Mouse (Mus musculus) testis, postnatal 14 days (tissue): ENCODE measurements around the gene Cdc25b.

ENCODE experiments used
- DNase-seq: peaks from one replicate; pipeline ENCODE4 v3.0.0; 2021; ENCODE audit warnings: low spot score

The Cdc25b gene

DNA sequence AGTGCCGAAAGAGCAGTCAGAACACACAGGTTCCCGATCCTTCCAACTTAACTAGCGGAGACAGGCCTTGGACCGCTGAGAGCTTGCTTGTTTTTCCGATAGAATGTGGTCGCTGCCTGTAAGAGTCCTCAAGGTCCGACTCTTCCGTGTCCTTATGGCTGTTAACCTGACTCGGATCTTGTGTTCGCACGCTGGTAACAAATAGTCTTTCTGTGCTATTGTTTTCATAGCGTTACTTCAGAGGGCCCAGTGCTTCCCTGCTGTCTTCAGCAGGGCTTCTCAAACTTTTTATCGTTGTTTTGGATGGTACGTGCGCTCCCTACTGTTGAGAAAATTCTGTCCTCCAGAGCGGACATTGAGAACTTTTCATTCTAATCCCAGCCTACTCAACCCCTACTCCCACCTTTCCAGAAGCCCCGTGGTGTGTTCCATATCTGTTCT is 26.1 kb upstream of the Cdc25b start:
- DNase-seq = peak; percentile 45

- DNase-seq = no peak
These were observed 22.8 kb upstream of the Cdc25b start for GRCm38 (mm10) chr2:131163924-131164323.

DNA sequence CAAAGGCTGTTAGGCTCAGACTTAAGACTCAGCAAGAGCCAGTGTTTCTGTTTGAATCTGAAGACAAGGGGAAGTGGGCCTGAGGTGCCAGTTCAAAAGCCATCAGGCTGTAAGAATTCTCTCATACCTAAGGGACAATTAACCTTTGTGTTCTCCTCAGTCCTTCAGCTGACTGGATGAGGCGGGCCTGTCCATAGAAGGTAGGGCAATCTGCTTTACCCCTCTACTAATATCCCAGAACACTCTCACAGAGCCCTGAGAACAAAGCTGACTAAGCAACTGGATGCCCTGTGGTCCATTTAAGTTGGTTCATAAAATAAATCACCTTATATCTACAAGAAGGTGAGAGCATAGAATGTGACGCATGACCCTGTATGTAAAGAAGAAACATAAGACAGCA is 20.6 kb upstream of the Cdc25b start:
- no peak for DNase-seq

DNA sequence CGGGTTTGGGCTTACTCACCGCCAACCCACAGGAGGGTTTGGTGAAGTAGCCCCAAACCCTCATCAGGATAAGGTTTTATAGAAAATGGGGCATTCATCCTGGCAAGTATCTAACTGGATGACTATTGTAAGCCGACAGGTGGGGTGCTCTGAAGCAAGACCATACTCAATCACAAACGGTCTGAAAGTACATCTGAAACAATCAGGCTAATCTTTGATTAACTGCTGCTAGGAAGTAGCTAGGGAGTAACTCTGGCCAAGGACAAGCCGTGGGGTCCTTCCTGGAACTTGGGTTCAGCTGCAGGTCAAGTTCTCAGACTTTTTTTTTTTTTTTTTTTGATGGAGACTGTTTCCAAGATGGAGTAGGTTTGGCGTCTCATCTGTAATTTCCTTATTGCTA is 18.8 kb upstream of the Cdc25b start:
- DNase-seq = no peak

DNA sequence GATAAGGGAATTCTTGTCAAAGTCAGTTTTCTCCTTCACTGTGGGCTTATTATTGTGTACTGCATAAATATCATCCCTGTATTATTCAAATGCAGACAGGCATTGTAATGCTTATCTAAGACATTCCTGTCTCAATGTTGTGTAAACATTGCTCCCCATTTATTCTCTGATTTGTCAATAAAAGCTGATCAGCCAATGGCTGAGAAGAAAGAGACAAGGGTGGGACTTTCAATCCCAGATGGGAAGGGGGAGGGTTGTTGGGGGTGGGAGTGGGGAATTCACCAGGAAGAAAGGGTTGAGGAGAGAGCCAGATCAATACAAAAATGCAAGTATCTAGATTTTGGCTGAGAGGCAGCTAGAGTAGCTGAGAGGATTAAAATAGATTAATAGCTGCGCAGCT is 17.8 kb upstream of the Cdc25b start:
- DNase-seq = no peak

DNA sequence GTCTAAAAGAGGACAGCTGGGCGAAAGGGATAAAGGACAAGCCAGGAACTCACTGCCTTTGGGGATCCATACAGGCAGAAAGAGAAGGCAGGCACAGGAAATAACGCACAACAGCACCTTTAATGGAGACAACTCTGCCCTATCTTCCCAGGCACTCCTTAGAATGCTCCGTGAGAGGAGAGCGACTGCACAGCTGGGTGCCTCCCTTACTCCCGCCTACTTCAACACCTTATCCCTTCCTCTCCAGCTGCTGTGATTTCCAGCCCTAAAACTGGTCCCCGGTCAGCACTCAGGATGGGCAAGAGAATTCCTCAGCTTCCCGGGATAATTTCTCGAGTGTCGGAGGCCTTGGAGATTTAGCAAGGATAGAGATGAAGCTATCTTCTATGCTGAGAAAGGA is 15.8 kb upstream of the Cdc25b start:
- DNase-seq = no peak

DNA sequence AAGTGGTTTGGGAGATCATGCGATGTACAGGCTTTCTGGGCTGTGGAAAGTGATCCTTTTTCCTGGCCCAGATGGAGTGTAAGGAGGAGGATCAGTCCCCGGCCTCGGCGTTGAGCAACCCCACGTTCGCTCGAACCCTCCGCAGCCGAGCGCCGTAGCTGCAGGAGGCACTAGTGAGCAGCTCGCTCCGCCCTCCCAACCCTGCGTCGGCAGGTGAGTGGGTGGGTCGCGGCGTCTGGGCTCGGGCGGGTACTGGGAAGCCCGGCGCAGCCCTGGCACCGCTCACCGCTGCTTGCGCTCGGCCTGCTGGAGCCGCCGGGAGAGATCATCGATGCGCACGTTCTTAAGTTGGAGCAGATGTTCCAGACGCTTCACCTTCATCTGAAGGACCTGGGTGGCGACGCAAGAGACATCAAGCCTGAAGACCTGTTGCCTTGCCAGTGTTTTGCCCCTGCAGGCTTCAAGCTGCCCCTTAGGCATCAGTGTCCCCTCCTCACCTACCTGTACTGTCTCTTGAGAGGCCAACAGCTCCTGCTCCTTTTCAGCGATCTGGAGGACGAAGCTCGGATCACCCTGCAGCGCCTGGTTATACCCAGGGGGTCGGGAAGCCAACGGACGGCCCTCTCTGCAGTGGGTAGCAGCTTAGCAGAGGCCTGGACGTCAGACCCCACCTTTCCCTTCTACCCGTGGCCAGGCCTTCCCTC is 15.2 kb upstream of the Cdc25b start:
- peak; percentile 73 for DNase-seq

- DNase-seq = no peak
These were observed 14.4 kb upstream of the Cdc25b start for GRCm38 (mm10) chr2:131172322-131172721.

GRCm38 (mm10) chr2:131174700-131175099 is 12.0 kb upstream of the Cdc25b start:
- peak; percentile 76 for DNase-seq

- no peak for DNase-seq
These were observed 11.3 kb upstream of the Cdc25b start for GRCm38 (mm10) chr2:131175286-131175944.

GRCm38 (mm10) chr2:131175945-131176309 is 10.8 kb upstream of the Cdc25b start:
- DNase-seq = no peak

DNA sequence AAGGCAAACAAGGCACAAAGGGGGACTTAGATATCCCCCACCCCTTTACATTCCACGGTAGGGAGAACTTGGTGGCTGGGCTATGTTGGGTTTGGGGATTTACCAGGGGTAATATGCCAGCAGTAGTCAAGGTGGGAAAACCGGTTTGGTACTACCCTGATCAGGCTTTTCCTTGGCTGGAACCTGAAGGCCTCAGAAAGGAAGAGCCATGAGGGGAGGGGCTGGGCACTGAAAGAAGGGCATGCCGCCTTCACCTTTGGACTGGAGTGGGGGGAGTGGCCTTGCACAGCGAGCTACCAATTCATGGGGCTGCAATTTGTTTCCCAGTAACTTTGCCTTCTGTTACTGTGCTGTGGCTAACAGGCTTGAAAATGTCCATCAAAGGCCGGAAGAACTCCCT is 10.3 kb upstream of the Cdc25b start:
- no peak for DNase-seq

- DNase-seq = no peak
These were observed 8.8 kb upstream of the Cdc25b start for GRCm38 (mm10) chr2:131177932-131178331.

DNA sequence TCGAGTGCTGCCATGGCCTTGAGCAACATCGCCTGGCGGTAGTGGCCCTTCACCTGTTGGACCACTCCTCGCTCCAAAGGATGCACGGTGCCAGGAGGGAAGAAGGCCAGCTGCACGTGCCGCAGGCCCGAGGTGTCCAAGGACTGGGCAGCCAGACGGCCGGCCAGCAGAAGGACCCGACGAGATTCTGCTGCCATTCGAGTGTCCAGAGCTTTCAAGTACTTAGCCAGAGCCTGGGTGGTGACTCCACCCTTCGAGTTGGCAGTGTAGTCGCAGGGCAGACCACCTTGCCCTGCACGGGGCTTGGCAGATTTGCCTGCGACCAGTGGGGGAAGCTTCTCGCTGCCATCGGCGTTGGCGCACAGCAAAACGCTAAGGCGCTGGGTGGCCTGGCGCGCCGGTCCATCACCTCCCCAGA is 7.9 kb upstream of the Cdc25b start:
- no peak for DNase-seq

DNA sequence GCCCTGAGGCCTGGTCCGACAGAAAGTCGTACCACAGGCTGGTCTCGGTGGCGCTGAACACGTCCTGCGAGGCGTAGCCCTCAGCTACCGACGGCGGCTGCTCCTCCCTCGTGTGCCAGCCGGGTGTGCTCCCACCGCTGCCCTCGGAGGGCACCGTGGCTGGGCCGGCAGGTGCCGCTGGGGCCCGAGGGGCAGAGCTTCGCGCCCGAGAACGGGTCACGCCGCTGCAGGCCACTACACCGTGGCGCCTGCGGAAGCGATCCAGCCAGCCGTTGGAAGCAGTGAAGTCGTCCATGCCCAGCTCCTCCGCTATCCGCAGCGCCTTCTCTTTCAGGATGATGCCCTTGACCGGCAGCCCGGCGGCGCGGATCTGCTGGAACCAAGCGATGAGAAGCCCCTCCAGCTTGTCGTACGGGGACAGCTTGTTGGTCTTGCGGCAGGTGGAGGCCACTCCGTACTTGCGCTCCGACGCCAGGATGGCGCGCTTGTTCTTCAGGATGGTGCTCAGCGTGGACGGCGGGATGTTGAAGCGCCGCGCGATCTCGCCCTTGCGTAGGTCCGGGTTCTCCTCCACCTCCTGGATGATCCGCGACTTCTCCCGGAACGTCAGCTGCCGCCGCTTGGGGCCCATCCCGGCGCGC is 7.4 kb upstream of the Cdc25b start:
- peak; percentile 65 for DNase-seq

GRCm38 (mm10) chr2:131179990-131180587 is 6.7 kb upstream of the Cdc25b start, which contains the start of gene Cenpb:
Gene Cenpb, minus strand, starts transcription at chr2:131180067.
- peak; percentile 72 for DNase-seq

DNA sequence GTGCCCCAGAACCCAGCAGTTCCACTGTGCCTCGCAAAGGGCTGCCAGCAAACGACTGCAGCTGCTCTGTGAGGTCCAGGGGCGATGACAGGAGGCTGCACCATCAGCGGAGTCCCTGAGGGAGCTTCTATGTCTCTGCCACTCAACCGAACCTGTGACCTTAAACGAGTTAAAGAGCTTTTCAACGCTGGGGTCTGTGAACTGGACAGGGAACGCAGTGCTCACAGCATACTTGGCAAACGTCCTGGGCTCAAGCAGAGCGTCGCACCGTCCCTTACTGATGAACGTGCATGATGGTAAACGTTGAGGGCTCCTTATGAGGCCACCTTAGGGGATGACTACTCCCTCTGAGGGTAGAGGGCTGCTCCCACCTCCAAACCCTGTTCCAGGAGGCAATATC is 406 bp upstream of the Cdc25b start:
- DNase-seq = no peak

GRCm38 (mm10) chr2:131187602-131187922 is 813 bp downstream of the Cdc25b start:
- DNase-seq = no peak

DNA sequence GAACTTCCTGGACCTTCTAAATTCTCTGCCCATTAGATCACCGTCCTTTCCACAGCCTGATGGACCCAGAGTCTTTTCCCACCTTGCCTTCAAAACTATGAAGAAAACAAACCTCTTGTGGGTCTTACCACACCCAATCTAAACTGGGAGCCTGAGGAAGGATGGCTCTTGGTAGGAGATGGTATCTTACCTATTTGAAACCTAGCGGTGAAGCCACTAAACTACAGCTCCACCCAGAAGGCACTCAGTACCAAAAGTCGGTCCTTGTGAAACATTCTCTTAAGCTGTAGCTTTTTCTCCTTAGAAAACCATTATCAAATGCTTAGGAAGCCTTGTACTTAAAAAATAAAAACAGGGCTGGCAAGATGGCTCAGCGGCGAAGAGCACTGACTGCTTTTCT is 1.6 kb downstream of the Cdc25b start:
- DNase-seq = no peak

DNA sequence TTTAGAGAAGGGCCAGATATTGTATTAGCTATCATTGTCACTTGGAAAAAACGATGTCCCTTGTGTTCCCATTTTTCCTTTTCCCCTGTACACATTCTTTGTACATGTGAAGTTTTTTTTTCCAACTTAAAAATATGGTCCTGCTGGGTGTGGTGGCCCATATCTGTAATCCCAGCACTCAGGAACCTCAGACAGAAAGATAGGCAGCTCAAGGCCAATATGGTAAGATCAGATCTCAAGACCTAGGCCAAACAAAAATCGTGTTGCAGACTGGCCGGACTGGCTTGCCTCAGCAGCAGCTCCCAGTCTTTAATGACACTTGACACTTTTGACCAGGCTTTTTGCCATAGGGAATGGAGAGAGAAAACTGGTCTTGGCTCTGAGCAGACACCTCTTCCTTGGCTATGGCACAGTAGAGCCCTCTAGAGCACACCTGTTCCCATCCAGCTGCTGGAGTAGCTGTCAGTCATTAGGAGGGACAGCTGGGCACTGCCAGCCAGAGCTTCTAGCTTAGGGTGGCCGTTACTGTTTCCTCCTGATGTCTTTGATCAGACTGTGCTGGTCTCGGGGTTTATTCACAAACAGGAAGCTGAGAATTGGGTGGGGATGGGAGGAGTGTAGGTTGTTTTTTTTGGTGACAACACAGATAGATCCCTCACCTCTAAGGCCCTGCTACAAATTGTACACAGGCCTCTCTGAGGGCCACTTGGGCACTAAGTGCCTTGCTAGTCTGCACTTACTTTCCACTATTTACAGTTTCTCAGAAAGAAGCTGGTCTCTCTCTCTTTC is 3.0 kb downstream of the Cdc25b start:
- DNase-seq = no peak

DNA sequence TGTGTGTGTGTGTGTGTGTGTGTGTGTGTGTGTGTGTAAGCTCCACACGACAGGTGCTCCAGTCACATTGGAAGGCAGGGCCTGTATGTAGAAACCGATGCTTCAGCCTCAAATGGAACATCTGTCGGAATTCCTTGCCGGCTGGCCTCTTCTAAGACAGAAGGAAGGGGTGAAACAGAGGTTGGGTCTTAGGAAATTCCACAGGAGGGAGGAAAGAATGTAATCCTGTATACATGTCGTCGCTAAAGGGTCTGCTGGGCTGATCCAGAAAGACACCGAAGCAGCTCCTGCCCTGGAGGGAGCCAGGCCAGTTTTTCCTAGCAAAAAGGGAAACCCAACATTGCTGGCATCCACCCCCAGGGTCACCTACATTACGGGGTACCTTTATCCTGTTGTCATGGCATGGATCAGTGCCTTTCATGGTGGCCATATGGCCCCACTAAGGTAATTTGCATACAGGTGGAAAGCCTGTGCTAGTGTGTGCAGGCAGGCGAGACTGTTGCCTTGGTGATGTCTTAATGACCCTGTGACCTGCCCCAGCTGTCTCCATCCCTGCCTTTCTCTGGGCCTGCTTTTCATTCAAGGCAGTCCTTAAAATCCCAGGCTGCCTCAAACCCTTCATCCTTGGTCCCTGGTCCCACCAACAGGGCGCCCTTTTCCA is 3.7 kb downstream of the Cdc25b start:
- no peak for DNase-seq

DNA sequence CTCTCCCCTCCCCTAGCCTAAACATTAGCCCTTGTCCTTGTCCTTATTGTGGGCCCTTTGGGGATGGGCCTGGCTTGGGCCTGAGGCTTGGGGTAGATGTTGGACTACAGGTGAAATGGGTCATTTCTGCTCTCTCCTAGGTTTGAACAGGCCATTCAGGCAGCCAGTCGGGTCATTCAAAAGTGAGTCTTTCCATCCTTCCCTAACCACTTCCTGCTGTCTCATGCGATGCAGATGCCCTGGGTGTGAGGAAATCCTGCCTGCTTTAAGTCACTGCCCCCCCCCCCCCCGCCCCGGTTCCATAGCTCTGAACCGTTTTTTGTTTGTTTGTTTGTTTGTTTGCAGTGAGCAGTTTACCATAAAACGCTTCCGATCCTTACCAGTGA is 4.2 kb downstream of the Cdc25b start:
- no peak for DNase-seq
